Mouse (Mus musculus): ENCODE measurements around the gene Rhot2. TPM values are rescaled to one million over a fixed set of nuclear protein-coding genes. Genes with fewer than 3 reads are reported as not detected.

Rhot2 gene
- total RNA-seq (2023) = 10 to 100 TPM; 37.5 to 40.0 TPM

GRCm38 (mm10) chr17:25844396-25844901 lies at the start of gene Rhot2:
Gene Rhot2 (minus strand): TSS chr17:25844851.

GRCm38 (mm10) chr17:25880196-25880910 lies 35.7 kb upstream of the Rhot2 start, which contains the start of gene Wfikkn1:
Gene Wfikkn1 (minus strand): TSS chr17:25880858.

GRCm38 (mm10) chr17:25874721-25875170 lies 30.1 kb upstream of the Rhot2 start, which contains the start of gene Mettl26:
Gene Mettl26 (plus strand): TSS chr17:25875074.

GRCm38 (mm10) chr17:25868601-25869191 lies 24.0 kb upstream of the Rhot2 start, which contains the start of gene Mcrip2:
Gene Mcrip2 (minus strand): TSS chr17:25868764.

GRCm38 (mm10) chr17:25860832-25861703 lies 16.4 kb upstream of the Rhot2 start, which contains the start of gene Wdr90:
Gene Wdr90 (minus strand): TSS chr17:25861501.

GRCm38 (mm10) chr17:25841117-25841880 lies 3.4 kb downstream of the Rhot2 start, which contains the start of gene Gm20683:
Gene Gm20683 (minus strand): TSS chr17:25841763.

GRCm38 (mm10) chr17:25837076-25837410 lies 7.6 kb downstream of the Rhot2 start, which contains the start of gene Rhbdl1:
Gene Rhbdl1 (minus strand): TSS chr17:25837295.

GRCm38 (mm10) chr17:25833291-25833663 lies 11.4 kb downstream of the Rhot2 start, which contains the start of gene Stub1:
Gene Stub1 (minus strand): TSS chr17:25833404.

GRCm38 (mm10) chr17:25828712-25829557 lies 15.7 kb downstream of the Rhot2 start, which contains the start of gene Jmjd8:
Gene Jmjd8 (plus strand): TSS chr17:25828867.

GRCm38 (mm10) chr17:25823452-25823851 lies 21.2 kb downstream of the Rhot2 start, which contains the start of gene Wdr24:
Gene Wdr24 (plus strand): TSS chr17:25823627.

GRCm38 (mm10) chr17:25808789-25809605 lies 35.7 kb downstream of the Rhot2 start, which contains the start of gene Fbxl16:
Gene Fbxl16 (plus strand): TSS chr17:25809085.

GRCm38 (mm10) chr17:25796951-25797369 lies 47.7 kb downstream of the Rhot2 start, which contains the start of gene Metrn:
Gene Metrn (minus strand): TSS chr17:25797136.

GRCm38 (mm10) chr17:25795609-25796092 lies 49.0 kb downstream of the Rhot2 start, which contains the start of gene AC134908.4:
Gene AC134908.4 (minus strand): TSS chr17:25795659.

GRCm38 (mm10) chr17:25792615-25793014 lies 52.0 kb downstream of the Rhot2 start, which contains the start of gene Fam173a:
Gene Fam173a (minus strand): TSS chr17:25792901.

Other genes with a start within 250 kb of the Rhot2 start
- gene Gng13, start 127.7 kb downstream of the Rhot2 start, total RNA-seq (2023) = not detected
- 10 to 100 TPM; 20.2 to 26.7 TPM for gene Chtf18, start 117.4 kb downstream of the Rhot2 start, total RNA-seq (2023)
- gene Rpusd1, start 117.2 kb downstream of the Rhot2 start, total RNA-seq (2023) = 1 to 10 TPM; 6.4 TPM
- not detected for gene Mslnl, start 108.8 kb downstream of the Rhot2 start, total RNA-seq (2023)
- gene Msln, start 90.5 kb downstream of the Rhot2 start, total RNA-seq (2023) = not detected
- gene Narfl, start 71.1 kb downstream of the Rhot2 start, total RNA-seq (2023) = 10 to 100 TPM; 20.6 to 26.5 TPM
- 10 to 100 TPM; 10.6 to 16.5 TPM for gene Haghl, start 59.2 kb downstream of the Rhot2 start, total RNA-seq (2023)
- not detected for gene Ccdc78, start 58.3 kb downstream of the Rhot2 start, total RNA-seq (2023)
- gene Fam173a, start 52.0 kb downstream of the Rhot2 start, total RNA-seq (2023) = 10 to 100 TPM; 33.6 to 34.8 TPM
- gene AC134908.4, start 49.2 kb downstream of the Rhot2 start, total RNA-seq (2023) = under 1 TPM in 1 of 2 experiments, not detected in 1; 0.66 TPM
- 10 to 100 TPM; 16.1 to 17.2 TPM for gene Metrn, start 47.7 kb downstream of the Rhot2 start, total RNA-seq (2023)
- not detected for gene Fbxl16, start 35.8 kb downstream of the Rhot2 start, total RNA-seq (2023)
- 10 to 100 TPM; 13.2 to 15.2 TPM for gene Wdr24, start 21.2 kb downstream of the Rhot2 start, total RNA-seq (2023)
- 10 to 100 TPM; 12.4 to 16.8 TPM for gene Jmjd8, start 16.0 kb downstream of the Rhot2 start, total RNA-seq (2023)
- 10 to 100 TPM; 45.6 to 55.2 TPM for gene Stub1, start 11.4 kb downstream of the Rhot2 start, total RNA-seq (2023)
- gene Rhbdl1, start 7.6 kb downstream of the Rhot2 start, total RNA-seq (2023) = 1 to 10 TPM; 2.3 to 2.5 TPM
- gene Gm20683, start 3.1 kb downstream of the Rhot2 start, total RNA-seq (2023) = 1 to 10 TPM; 2.7 to 4.2 TPM
- gene Wdr90, start 16.6 kb upstream of the Rhot2 start, total RNA-seq (2023) = 10 to 100 TPM; 28.2 to 31.0 TPM
- 1 to 10 TPM; 3.8 to 4.2 TPM for gene Mcrip2, start 23.9 kb upstream of the Rhot2 start, total RNA-seq (2023)
- 10 to 100 TPM; 10.2 to 10.3 TPM for gene Mettl26, start 30.2 kb upstream of the Rhot2 start, total RNA-seq (2023)
- 1 to 10 TPM; 2.5 to 3.8 TPM for gene Wfikkn1, start 36.0 kb upstream of the Rhot2 start, total RNA-seq (2023)
- 10 to 100 TPM; 16.6 to 19.2 TPM for gene Rab40c, start 74.9 kb upstream of the Rhot2 start, total RNA-seq (2023)
- gene Pigq, start 100.1 kb upstream of the Rhot2 start, total RNA-seq (2023) = 100 to 1,000 TPM in 1 of 2 experiments, 10 to 100 TPM in 1; 70.2 to 101 TPM
- gene Nhlrc4, start 100.1 kb upstream of the Rhot2 start, total RNA-seq (2023) = under 1 TPM; 0.20 to 0.93 TPM
- gene A930017K11Rik, start 107.7 kb upstream of the Rhot2 start, total RNA-seq (2023) = not detected
- 10 to 100 TPM; 17.0 to 22.0 TPM for gene Capn15, start 140.9 kb upstream of the Rhot2 start, total RNA-seq (2023)
- 1 to 10 TPM; 1.7 to 1.9 TPM for gene Rab11fip3, start 224.7 kb upstream of the Rhot2 start, total RNA-seq (2023)
- 1 to 10 TPM; 3.8 to 4.5 TPM for gene Decr2, start 245.5 kb upstream of the Rhot2 start, total RNA-seq (2023)